Mouse (Mus musculus) kidney, embryonic 14.5 days (tissue): Measurements from ENCODE around the gene Pard3. TPM values are rescaled to one million over a fixed set of nuclear protein-coding genes. Genes with fewer than 3 reads are reported as not detected.

Experiments
- ATAC-seq: fragments of 200-750 bp; cut with Nextera tagmentation; 2 replicates; pipeline ENCODE4 v1.8.0; 2017; ENCODE audit warnings: moderate number of reproducible peaks, mild to moderate bottlenecking, moderate TSS enrichment, moderate library complexity; ENCODE audit not compliant: low FRiP score, low TSS enrichment
- H3K27ac ChIP-seq: fragments of 300-500 bp; sonication (generic); 2 replicates; pipeline ENCODE4 v1.5.1; 2014; ENCODE audit warnings: low read depth, mild to moderate bottlenecking, low read length, moderate library complexity, mixed read lengths
- H3K27me3 ChIP-seq: fragments of 300-500 bp; sonication (generic); 2 replicates; pipeline ENCODE4 v1.6.1; 2014; ENCODE audit warnings: mild to moderate bottlenecking, low read length; ENCODE audit not compliant: control insufficient read depth, insufficient read depth
- H3K36me3 ChIP-seq: fragments of 300-500 bp; sonication (generic); 2 replicates; pipeline ENCODE4 v1.6.1; 2014; ENCODE audit warnings: low read length, mixed read lengths; ENCODE audit not compliant: control insufficient read depth, insufficient read depth
- H3K4me1 ChIP-seq: fragments of 300-500 bp; sonication (generic); 2 replicates; pipeline ENCODE4 v1.6.1; 2014; ENCODE audit warnings: low read length, mixed read lengths; ENCODE audit not compliant: control insufficient read depth, insufficient read depth
- H3K4me2 ChIP-seq: fragments of 300-500 bp; sonication (generic); replicated peaks from 2 replicates; pipeline ENCODE4 v1.6.1; 2014; ENCODE audit warnings: low read depth, mild to moderate bottlenecking, low read length
- H3K4me3 ChIP-seq: fragments of 300-500 bp; sonication (generic); 2 replicates; pipeline ENCODE4 v1.5.1; 2014; ENCODE audit warnings: mild to moderate bottlenecking, low read length
- H3K9ac ChIP-seq: fragments of 300-500 bp; sonication (generic); 2 replicates; pipeline ENCODE4 v1.6.1; 2014; ENCODE audit warnings: low read depth, mild to moderate bottlenecking, low read length, moderate library complexity
- H3K9me3 ChIP-seq: fragments of 300-500 bp; sonication (generic); 2 replicates; pipeline ENCODE4 v1.6.1; 2016; ENCODE audit warnings: low read length; ENCODE audit not compliant: control insufficient read depth
- WGBS: fragments of 180-500 bp; shearing (Covaris S2); extraction: QIAGEN DNeasy Blood & Tissue Kit; methylation state at CpG from one replicate; pipeline ENCODE4 v1.1.7; 2014; 5-methylcytosine and 5-hydroxymethylcytosine counted together
- polyA plus RNA-seq: library from polyadenylated mRNA; unstranded; fragments of >200 nt; fragmentation: Nextera tagmentation; extraction: Ambion mirVana; gene quantifications from 2 replicates; pipeline ENCODE4 v1.2.1, GENCODE M21; 2014

Gene Pard3
- polyA plus RNA-seq, 1 experiment from 2014 or later = 36.9 TPM

GRCm38 (mm10) chr8:127280299-127280974, 216.7 kb downstream of the Pard3 start:
- no peak for ATAC-seq
- no peak overlapping the region for H3K4me2 ChIP-seq
- no peaks in the 10 kb centered on the region for H3K36me3 ChIP-seq
- no peak overlapping the region for H3K9ac ChIP-seq
- H3K27ac ChIP-seq = no peak overlapping the region
- H3K9me3 ChIP-seq = no peaks in the 10 kb centered on the region
- no peaks in the 10 kb centered on the region for H3K27me3 ChIP-seq
- 97% methylated on average over 7 of the region's 7 CpGs for WGBS
- no peaks in the 10 kb centered on the region for H3K4me1 ChIP-seq
- H3K4me3 ChIP-seq = no peak overlapping the region

- no peak overlapping the region for H3K27ac ChIP-seq
- no peak overlapping the region for H3K9ac ChIP-seq
- no peaks in the 10 kb centered on the region for H3K4me1 ChIP-seq
- ATAC-seq = no peak
- H3K27me3 ChIP-seq = no peaks in the 10 kb centered on the region
- no peak overlapping the region for H3K4me2 ChIP-seq
- H3K9me3 ChIP-seq = no peaks in the 10 kb centered on the region
- no peak overlapping the region for H3K4me3 ChIP-seq
- WGBS = 88% methylated on average over 4 of the region's 4 CpGs
- H3K36me3 ChIP-seq = no peaks in the 10 kb centered on the region
These were observed 217.3 kb downstream of the Pard3 start for GRCm38 (mm10) chr8:127281035-127281434.

- Histone ChIP-seq H3K9ac (no peak overlapping the region), H3K27me3 (no peaks in the 10 kb centered on the region), H3K4me2 (no peak overlapping the region), H3K27ac (no peak overlapping the region), H3K4me1 (no peaks in the 10 kb centered on the region), H3K4me3 (no peak overlapping the region), H3K36me3 (no peaks in the 10 kb centered on the region), H3K9me3 (no peaks in the 10 kb centered on the region)
- no peak for ATAC-seq
- 86% methylated on average over 9 of the region's 9 CpGs for WGBS
These were observed 220.9 kb downstream of the Pard3 start for GRCm38 (mm10) chr8:127284462-127285216.

- H3K9ac ChIP-seq = no peak overlapping the region
- ATAC-seq = no peak
These were observed 224.1 kb downstream of the Pard3 start for GRCm38 (mm10) chr8:127287816-127288215.

GRCm38 (mm10) chr8:127292307-127292706, 228.6 kb downstream of the Pard3 start:
- Histone ChIP-seq H3K9me3 (no peaks in the 10 kb centered on the region), H3K27me3 (no peaks in the 10 kb centered on the region), H3K9ac (no peak overlapping the region), H3K36me3 (no peaks in the 10 kb centered on the region), H3K27ac (no peak overlapping the region), H3K4me2 (no peak overlapping the region), H3K4me3 (no peak overlapping the region), H3K4me1 (no peaks in the 10 kb centered on the region)
- no peak for ATAC-seq
- 96% methylated on average over 5 of the region's 5 CpGs for WGBS

More at GRCm38 (mm10) chr8:127287816-127288215, 224.1 kb downstream of the Pard3 start:
- H3K4me2 ChIP-seq = no peak overlapping the region
- H3K27me3 ChIP-seq = no peaks in the 10 kb centered on the region
- H3K27ac ChIP-seq = no peak overlapping the region
- 91% methylated on average over 10 of the region's 10 CpGs for WGBS
- H3K4me3 ChIP-seq = no peak overlapping the region
- no peaks in the 10 kb centered on the region for H3K9me3 ChIP-seq
- H3K4me1 ChIP-seq = no peaks in the 10 kb centered on the region
- H3K36me3 ChIP-seq = no peaks in the 10 kb centered on the region

- no peaks in the 10 kb centered on the region for H3K9me3 ChIP-seq
- H3K27ac ChIP-seq = no peak overlapping the region
- H3K4me2 ChIP-seq = no peak overlapping the region
- H3K27me3 ChIP-seq = no peaks in the 10 kb centered on the region
- ATAC-seq = no peak
- H3K4me1 ChIP-seq = no peaks in the 10 kb centered on the region
- no peak overlapping the region for H3K4me3 ChIP-seq
- 75% methylated on average over 6 of the region's 6 CpGs for WGBS
- H3K36me3 ChIP-seq = no peaks in the 10 kb centered on the region
- no peak overlapping the region for H3K9ac ChIP-seq
These were observed 229.5 kb downstream of the Pard3 start for GRCm38 (mm10) chr8:127293025-127293729.

- H3K9ac ChIP-seq = no peak overlapping the region
- H3K27ac ChIP-seq = no peak overlapping the region
- H3K9me3 ChIP-seq = no peaks in the 10 kb centered on the region
- H3K4me2 ChIP-seq = no peak overlapping the region
- no peaks in the 10 kb centered on the region for H3K27me3 ChIP-seq
- no peaks in the 10 kb centered on the region for H3K36me3 ChIP-seq
- H3K4me1 ChIP-seq = no peaks in the 10 kb centered on the region
- WGBS = 92% methylated on average over 6 of the region's 6 CpGs
- ATAC-seq = no peak
- H3K4me3 ChIP-seq = no peak overlapping the region
These were observed 230.4 kb downstream of the Pard3 start for GRCm38 (mm10) chr8:127294061-127294460.

- H3K27me3 ChIP-seq = no peaks in the 10 kb centered on the region
- H3K4me1 ChIP-seq = no peaks in the 10 kb centered on the region
- H3K9me3 ChIP-seq = no peaks in the 10 kb centered on the region
- no peak for ATAC-seq
- H3K4me2 ChIP-seq = no peak overlapping the region
- no peaks in the 10 kb centered on the region for H3K36me3 ChIP-seq
- H3K27ac ChIP-seq = no peak overlapping the region
- WGBS = 96% methylated on average over 13 of the region's 13 CpGs
- no peak overlapping the region for H3K4me3 ChIP-seq
- H3K9ac ChIP-seq = no peak overlapping the region
These were observed 232.2 kb downstream of the Pard3 start for GRCm38 (mm10) chr8:127295848-127296247.

- 86% methylated on average over 5 of the region's 5 CpGs for WGBS
- Histone ChIP-seq H3K9me3 (no peaks in the 10 kb centered on the region), H3K27ac (no peak overlapping the region), H3K9ac (no peak overlapping the region), H3K4me1 (no peaks in the 10 kb centered on the region; the same call in 1 of the 2 replicates), H3K27me3 (no peaks in the 10 kb centered on the region), H3K4me2 (no peak overlapping the region), H3K36me3 (no peaks in the 10 kb centered on the region), H3K4me3 (no peak overlapping the region)
- no peak for ATAC-seq
These were observed 236.8 kb downstream of the Pard3 start for GRCm38 (mm10) chr8:127300493-127300892.
